ENCODE assay signal across 20 mouse cellular contexts in genomic region chr13:43485278-43485976, GRCm38 (mm10). TPM values are rescaled to one million over a fixed set of nuclear protein-coding genes. Genes with fewer than 3 reads are reported as not detected.
A peak's percentile ranks its signal among the peaks of the same experiment; 100 is the strongest.
DNase-seq lines count a peak whose midpoint lies in the region; ATAC-seq lines count a peak whose summit lies in the region.
"Had no signal": no experiment of that assay in that cellular context is flagged by ENCODE, and none has a peak within 500 bp of the region (broad histone marks: within the 10 kb centered on the region; RNA-seq: fewer than 3 reads in every experiment).

No protein-coding gene starts in this region.

- H3K4me3 ChIP-seq in forebrain, embryonic 11.5 days (ENCODE audit: low read depth, low read length) = no peak overlapping the region
- H3K4me3 ChIP-seq: embryonic facial prominence, embryonic 10.5 days; forebrain, embryonic 10.5 days; forebrain, embryonic 15.5 days; heart, embryonic 13.5 days; hindbrain, embryonic 15.5 days had no signal

- no peak overlapping the region for H3K9ac ChIP-seq in forebrain, embryonic 11.5 days (ENCODE audit: low read length)
- H3K9ac ChIP-seq: forebrain, embryonic 15.5 days; heart, embryonic 13.5 days; hindbrain, embryonic 15.5 days had no signal

- H3K4me2 ChIP-seq in forebrain, embryonic 11.5 days (ENCODE audit: low read depth, low read length, severe bottlenecking) = no peak overlapping the region
- H3K4me2 ChIP-seq: forebrain, embryonic 15.5 days; heart, embryonic 13.5 days; hindbrain, embryonic 15.5 days had no signal

- H3K4me1 ChIP-seq in forebrain, embryonic 11.5 days (replicated peaks; ENCODE audit: control insufficient read depth, insufficient read depth, low read length) = peaks cover 3% of the 10 kb centered on the region; the same call in 1 of the 2 replicates

- no peak overlapping the region for H3K27ac ChIP-seq in forebrain, embryonic 11.5 days (ENCODE audit: low read depth, low read length)
- H3K27ac ChIP-seq: embryonic facial prominence, embryonic 10.5 days; forebrain, embryonic 10.5 days; forebrain, embryonic 15.5 days; heart, embryonic 13.5 days; hindbrain, embryonic 15.5 days had no signal

- WGBS in forebrain, embryonic 11.5 days = 97% methylated on average over 5 of the region's 5 CpGs

- no peaks in the 10 kb centered on the region for H3K36me3 ChIP-seq in forebrain, embryonic 11.5 days (ENCODE audit: control insufficient read depth, insufficient read depth, low read length)
- H3K36me3 ChIP-seq: embryonic facial prominence, embryonic 10.5 days; forebrain, embryonic 10.5 days; forebrain, embryonic 15.5 days; heart, embryonic 13.5 days; hindbrain, embryonic 15.5 days had no signal

- ATAC-seq in megakaryocyte, adult 5-6 weeks (ENCODE audit: poor library complexity, severe bottlenecking) = peak; percentile 45
- ATAC-seq in forebrain, embryonic 11.5 days (replicated peaks; ENCODE audit: low FRiP score) = no peak
- ATAC-seq: activated CD4-positive, CD25-positive, alpha-beta regulatory T cell, adult 4 months; forebrain, embryonic 15.5 days; Patski had no signal

- H3K9me3 ChIP-seq in forebrain, embryonic 11.5 days (ENCODE audit: control insufficient read depth, low read length) = no peaks in the 10 kb centered on the region
- H3K9me3 ChIP-seq: embryonic facial prominence, embryonic 10.5 days; forebrain, embryonic 10.5 days; forebrain, embryonic 15.5 days; heart, embryonic 13.5 days; hindbrain, embryonic 15.5 days had no signal

- peak; percentile 8 for DNase-seq in 3T3-L1 (ENCODE audit: low read depth, low spot score)
- DNase-seq in 416B (ENCODE audit: low read depth) = peak; percentile 89
- peak; percentile 42 to 75 for DNase-seq in natural killer cell, adult 2 months (ENCODE audit: low spot score in 2 of 2)
- DNase-seq in forebrain, embryonic 11.5 days (ENCODE audit: low spot score) = no peak
- no peak for DNase-seq in lung, postnatal 4 days
- DNase-seq: adrenal gland, adult 2 months; adrenal gland, postnatal 25 days; cerebellum, adult 18-20 months; cerebellum, adult 9-11 months; cerebellum, postnatal 36 days; gastrocnemius, postnatal 10 days; heart, postnatal 36 days had no signal

- H3K27me3 ChIP-seq in forebrain, embryonic 11.5 days (ENCODE audit: control insufficient read depth, insufficient read depth, low read length) = no peaks in the 10 kb centered on the region
- H3K27me3 ChIP-seq: forebrain, embryonic 15.5 days; heart, embryonic 13.5 days; hindbrain, embryonic 15.5 days; Patski had no signal

RNA-seq across cellular contexts. Expression of gene Ranbp9, which starts 4.3 kb away (rescaled TPM):
- total RNA-seq in megakaryocyte, adult 5-6 weeks (2015) = 117 and 133 TPM in 2 replicates
- 119 and 134 TPM in 2 replicates for total RNA-seq in megakaryocyte, adult 5-6 weeks (2017)
- polyA plus RNA-seq in forebrain, embryonic 11.5 days (2014; fragmentation: Nextera tagmentation; extraction: Ambion mirVana) = 12.5 and 15.3 TPM in 2 replicates

Comparison
In these comparisons a context has a peak if more than half of its experiments do, and no peak if none do; other contexts are left out.
1. DNase-seq: peak in 3T3-L1 (single experiment), 416B (single experiment) and natural killer cell, adult 2 months (2 of 2); none in forebrain, embryonic 11.5 days (single experiment) and lung, postnatal 4 days (0 of 2).